Mouse (Mus musculus) adrenal gland (tissue): ENCODE measurements around the gene U2surp.

Source experiments
- intact Hi-C: fragments of 180-260 bp; cut with DNase I; formaldehyde crosslinking; loops from one replicate; pipeline ENCODE4 v1.15.1; 2025
- long read RNA-seq, 2 experiments: library from polyadenylated mRNA; unstranded; transcript quantifications; one replicate each; pipeline ENCODE4 v2.0.0; 2020; ENCODE audit warnings: borderline replicate concordance in 1 of 2; ENCODE audit not compliant: insufficient replicate concordance in 1 of 2

U2surp gene
- long read RNA-seq, experiment 1, full-length matches to known transcripts, result 7 of 67 reads
- long read RNA-seq, experiment 1, partial matches to known transcripts, result 53 of 67 reads
- long read RNA-seq, experiment 1, other reads (novel, unspliced or antisense), result 7 of 67 reads
- long read RNA-seq, experiment 2, partial matches to known transcripts, result 81 of 91 reads
- long read RNA-seq, experiment 2, other reads (novel, unspliced or antisense), result 7 of 91 reads

DNA sequence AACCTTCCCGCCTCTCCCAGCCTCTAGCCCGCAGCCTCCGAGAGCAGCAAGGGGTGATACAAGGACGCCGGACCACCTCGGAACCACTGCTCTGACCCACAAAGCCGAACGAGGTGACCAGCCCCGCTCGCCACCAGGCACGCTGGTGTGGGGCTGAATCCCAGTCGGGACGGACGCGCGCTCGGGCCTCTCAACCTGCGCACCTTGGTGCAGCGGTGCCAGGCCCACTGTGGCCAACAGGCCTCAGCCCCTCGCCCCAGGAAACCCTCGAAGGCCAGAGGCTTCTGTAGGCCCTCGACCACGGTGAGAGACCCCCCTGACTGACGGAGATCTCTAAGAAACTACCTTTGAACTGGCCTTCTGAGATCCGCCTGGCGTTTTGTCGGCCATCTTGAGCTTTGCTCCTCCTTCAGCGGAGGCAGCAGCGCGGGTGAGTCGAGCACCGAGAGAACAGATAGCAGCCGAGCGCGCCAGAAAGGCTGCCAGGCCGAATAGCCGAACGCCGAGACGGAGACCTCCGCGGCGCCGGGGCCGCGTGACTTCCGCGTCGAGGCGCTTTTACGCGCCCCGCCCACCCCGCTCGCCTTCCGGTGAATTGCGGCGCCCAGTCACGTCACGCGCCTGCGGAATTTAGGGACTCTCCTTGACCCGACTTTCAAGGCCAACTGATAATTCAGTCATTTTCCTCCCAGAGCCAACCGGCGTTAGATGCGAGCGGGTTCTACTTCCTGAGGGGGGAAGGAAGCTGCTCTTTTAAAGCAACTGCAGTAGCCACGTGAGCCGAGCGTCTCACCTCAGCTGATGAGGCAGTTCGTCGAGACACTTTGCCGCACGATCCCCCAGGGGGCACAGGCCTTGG is at the start of gene U2surp:
Gene U2surp (minus strand): TSS at position 525 of the 859 bp plus-strand sequence.
- intact Hi-C loops, result loop anchor here (5.0 kb wide), 1 partner anchor 346 kb away; the partner anchor contains the start of gene Atr

DNA sequence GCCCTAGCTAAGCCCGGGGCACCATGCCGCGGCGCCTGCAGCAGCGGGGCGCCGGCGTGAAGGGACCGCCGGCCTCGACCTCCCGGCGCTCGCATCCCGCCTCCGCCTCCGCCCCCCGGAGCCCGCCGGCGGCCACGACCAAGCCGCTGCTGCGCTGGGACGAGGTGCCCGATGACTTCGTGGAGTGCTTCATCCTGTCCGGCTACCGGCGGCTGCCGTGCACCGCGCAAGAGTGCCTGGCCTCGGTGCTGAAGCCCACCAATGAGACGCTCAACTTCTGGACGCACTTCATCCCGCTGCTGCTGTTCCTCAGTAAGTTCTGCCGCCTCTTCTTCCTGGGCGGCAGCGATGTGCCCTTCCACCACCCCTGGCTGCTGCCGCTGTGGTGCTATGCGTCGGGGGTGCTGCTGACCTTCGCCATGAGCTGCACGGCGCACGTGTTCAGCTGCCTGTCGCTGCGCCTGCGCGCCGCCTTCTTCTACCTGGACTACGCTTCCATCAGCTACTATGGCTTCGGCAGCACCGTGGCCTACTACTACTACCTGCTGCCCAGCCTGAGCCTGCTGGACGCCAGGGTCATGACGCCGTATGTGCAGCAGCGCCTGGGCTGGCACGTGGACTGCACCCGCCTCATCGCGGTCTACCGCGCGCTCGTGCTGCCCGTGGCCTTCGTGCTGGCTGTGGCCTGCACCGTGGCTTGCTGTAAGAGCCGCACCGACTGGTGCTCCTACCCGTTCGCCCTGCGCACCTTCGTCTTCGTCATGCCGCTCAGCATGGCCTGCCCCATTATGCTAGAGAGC is 48.3 kb upstream of the U2surp start:
- intact Hi-C loops, result no loop called here

DNA sequence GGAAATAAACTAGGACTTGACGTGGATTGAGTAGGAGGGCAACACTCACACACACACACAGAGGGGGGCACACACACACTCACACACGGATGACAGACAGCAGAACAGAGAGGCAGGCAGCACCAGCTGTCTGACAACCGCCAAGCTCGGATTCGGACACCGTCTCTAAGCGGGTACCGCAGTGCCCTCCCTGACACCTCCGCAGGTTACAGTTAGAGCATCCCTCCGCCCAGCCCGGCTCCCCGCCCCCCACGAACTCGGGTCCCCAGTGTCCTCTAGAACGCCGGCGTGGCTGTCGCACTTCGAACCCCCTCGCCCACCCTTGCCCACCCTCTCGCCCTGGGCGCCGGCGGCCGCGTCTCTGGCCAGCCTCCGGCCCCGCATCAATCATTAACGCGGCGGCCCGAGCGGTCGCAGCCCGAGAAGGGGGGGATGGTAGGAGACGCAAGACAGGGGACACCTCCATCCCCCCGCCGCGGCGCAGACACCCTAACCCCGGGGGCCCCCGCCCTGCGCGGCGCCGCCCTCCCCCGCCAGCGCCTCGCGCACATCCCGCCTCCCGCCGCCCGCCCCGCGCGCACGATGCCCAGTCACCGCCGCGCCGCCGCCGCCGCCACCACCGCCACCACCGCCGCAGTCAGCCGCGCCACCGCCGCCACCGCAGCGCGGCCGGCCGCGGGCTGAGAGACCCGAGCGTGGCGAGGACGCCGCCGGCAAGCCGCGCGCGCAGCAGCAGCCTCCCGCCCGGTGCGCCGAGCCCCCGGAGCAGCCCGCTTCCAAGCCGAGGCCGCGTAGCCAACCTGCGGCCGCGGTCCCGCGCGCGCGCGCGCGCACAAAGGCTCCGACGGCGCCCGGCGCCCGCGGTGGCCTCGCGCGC is 47.5 kb upstream of the U2surp start, which contains the start of gene Paqr9:
Gene Paqr9 (plus strand): TSS at position 599 of the 877 bp plus-strand sequence.
- intact Hi-C loops, result no loop called here

DNA sequence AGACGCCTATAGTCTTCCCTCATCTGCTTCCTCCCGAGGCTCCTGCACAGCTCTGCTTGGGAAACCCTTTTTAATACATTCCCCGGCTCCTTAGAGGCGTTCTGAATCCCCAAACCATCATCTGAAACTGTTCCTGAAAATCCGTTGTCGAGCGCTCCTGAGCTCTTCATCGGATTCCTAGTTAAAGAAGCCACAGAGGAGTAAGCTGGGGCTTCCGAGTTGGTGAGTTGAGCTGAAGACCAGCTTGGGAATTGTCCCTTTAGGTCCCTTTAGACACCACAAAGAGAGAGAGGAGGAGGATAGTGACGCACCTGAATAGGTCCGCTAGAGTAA is 46.9 kb upstream of the U2surp start:
- intact Hi-C loops, result no loop called here

DNA sequence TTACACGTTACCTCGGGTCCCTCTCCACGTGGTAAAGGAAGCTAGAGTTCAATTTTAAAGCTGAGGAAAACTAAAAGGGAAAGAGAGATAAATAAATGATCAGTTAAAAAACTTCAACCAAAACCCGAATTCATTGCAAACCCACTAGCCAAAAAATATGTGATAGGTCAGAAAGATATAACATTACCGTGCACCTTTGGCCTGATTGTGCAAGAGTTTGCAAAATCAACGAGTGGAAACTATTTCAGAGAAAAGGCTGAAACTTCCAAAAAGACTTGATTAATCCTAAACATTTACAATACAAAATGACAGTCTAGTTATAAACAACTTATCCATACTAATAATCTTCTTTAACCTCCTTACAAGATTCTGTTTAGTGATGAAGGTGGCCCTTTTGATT is 45.9 kb upstream of the U2surp start:
- intact Hi-C loops, result no loop called here

DNA sequence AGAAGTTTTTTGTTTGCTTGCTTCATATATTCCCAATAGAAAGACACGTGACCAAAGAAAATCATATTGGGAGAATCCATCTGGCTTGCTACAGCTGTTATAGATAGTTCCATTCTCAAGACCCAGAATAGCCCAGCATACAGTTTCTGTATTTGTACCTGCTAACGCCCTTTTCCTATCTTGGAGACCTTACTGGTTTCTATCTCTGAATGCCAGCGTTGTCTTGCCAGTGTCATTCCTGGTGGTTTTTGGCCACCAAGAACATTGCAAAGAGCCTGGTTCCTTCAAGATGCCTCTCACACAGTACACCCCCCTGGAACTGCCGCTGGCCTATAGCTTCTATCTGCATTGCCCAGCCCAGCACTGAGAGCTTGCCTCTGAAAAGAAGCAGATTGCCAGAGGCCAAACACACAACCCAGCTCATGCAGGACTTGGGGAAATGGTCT is 44.3 kb upstream of the U2surp start:
- intact Hi-C loops, result no loop called here

DNA sequence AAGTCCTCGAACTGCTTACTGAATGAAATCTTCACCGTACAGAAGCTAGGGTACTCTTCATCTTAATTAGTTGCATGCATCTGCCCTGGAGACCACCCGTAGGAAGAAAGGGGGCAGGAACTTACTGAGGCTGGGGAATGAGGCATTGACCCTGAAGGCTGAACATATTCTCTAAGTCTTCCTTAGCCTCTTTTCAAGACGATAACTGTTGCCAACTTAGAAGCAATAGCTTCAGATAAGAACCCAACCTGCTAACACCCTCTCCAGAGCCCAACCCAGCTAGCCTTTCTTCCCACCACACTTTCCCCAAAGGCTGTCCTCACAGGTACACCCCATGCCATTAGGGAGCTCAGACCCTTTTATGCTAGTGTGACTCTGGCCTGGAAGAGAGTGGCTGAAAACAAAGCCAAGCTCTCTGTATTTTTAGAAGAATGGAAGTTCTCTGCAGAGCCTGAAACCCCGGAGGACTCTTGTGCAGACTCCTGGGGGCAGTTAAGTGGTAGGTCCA is 43.5 kb upstream of the U2surp start:
- intact Hi-C loops, result no loop called here

DNA sequence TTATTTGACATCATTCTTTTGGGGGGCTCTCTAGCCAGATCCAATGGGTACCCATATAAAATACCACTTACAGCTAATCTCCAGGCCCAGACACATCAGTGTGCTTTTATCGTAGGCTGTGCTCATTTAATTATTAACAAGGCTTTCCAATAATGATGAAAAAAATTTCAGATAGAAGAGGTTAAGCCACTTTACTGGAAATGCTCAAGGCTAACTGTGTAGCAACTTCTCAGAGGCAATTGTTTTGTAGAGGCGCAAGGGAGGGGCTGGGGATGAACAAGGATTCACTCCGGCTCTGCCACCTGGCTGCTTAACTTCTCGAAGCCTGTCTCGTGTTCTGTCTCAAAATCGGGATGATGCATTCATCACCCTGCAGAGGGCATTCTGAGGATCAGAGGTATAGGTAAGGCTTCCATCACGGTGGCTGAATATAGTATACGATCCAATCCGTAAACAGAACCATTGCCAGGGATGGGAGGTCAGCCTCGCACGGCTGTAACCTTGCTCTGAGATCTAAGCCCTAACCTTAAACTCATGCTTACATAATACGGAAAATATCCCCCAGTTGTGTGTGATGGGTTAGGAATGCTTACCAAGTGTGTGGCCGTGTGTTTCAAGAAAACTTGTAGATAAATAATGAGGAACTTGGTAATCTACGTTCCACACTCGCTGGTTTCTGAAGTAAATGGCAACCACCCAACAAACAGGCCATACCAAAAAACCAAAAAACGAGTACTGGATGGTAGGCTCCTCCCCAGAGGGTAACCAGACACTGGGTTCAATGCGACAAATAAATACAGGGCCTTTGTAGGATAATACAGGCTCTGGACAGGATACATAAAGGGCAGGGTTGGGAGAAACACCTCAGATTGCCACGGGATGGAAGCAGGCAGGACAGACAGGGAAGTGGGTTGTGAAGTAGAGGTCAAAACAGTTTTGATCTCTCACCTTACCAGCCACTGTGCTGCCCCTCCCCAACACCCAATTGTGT is 42.7 kb upstream of the U2surp start:
- intact Hi-C loops, result no loop called here

DNA sequence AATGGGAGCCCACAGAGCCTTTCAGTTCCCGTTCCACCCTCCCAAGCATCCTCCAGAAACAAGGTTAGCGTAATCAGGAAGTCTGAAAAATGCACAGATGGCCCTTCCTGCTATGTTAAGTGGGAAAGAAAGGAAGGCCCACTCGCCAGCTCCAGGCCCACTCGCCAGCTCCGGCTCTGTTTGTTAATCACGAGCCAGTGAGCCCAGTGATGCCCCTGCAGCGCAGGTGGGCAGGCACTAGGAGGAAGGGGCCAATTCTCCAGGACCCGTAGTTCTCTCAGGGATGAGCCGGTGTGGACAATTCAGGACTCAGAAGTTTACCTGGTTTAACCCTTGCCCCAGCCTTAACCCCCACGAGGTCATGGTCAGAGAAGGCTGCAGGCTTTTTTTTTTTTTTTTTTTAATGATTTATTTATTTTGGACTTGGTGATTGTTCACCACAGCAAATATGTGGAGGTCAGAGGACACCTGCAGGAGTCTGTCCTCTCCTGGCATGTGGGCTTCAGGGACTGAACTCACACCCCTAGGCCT is 40.4 kb upstream of the U2surp start:
- intact Hi-C loops, result no loop called here

DNA sequence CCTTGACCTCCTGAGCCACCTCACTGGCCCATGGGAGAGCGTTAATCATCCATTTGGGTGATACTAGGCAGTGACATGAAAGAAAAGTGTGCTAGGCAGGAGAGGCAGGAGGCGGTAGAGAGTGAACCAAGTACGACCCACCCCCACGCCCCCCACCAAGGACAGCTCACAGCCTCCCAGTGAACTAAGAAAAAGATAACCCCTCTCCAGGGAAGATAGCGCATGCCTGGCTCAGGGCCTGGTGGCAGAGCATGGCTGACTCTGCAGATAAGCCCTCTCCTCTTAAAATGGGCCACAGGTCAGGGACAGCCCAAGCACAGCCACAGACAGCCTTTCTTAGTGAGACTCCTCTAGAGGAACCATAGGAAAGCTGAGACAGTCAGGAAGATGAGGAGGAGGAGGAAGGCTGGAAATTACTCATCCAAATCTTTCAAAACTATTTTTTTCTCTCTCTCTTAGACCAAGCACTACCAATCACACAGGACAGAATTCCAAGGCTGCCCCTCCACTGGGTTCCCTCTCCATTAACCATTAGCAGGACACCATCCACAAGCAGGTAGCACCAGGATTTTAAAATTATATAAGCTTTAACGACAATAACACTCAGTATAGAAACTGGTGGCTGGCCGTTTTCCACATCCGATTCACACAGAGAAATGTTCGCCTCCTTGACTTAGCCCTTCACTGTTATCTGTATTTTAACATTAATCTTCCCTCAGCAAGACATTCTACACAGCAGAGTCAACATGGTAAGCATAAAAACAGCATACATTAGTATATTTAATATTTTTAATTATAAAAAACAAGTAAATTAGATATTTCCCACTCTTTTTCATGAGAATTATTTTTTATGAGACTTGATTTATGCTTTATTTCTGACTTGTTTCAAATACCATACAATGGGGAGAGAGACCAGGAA is 39.3 kb upstream of the U2surp start:
- intact Hi-C loops, result no loop called here

DNA sequence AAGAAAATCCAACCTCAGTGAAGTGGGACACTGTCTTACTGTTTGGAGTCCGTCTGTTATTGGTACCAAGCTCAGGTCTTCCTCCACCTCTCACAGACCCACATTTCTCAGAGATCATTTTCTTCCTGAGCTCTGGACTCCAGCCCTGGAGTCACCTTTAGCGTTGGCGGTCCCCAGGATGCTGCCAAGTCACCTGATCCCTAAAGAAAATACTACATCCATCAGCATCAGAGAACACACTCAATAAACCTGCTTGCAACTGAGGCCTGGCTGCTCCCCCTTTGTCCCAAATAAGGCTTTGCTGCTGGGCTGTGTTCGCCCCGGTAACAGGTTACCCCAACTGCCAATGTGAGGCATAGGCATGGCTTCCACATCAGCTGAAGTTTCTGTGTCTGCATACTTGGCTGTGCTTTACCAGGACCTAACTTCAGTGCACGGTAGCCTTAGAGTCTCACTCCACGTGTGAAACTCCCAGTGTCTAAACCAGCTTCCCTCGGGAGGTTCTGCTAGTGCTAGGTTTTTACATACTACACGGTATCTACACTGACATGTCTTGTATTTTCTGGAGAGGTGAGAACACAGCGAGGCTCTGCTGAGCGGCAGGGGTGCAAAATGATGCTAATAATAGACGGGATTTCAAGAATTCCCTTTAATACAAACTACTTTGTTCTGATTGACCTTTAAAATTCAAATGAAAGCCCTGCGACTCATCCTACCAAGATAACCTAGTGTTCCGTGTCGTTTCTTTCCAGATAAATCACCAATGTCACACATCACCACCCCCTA is 38.0 kb upstream of the U2surp start:
- intact Hi-C loops, result loop anchor here (5.0 kb wide), 1 partner anchor 302 kb away; no protein-coding TSS in a partner anchor

DNA sequence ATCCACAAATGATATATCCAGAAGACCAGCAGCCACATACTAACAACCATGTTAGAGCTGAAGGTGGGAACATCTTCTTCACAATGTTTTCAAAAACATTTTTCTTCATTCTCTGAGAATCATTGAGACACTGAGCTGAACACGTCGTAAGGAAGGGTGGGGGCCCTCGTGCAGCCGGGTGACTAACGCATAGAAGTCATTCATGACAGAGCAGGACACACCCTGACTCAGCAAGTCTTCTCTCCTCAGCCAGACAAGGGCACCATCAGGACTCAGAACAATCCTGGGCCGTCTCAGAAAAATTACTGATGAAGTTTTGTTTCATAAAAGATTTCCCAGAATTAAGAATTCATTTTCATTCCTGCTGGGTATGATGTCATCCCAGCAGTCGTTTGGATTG is 34.9 kb upstream of the U2surp start:
- intact Hi-C loops, result loop anchor here (5.0 kb wide), 1 partner anchor 306 kb away; no protein-coding TSS in a partner anchor

DNA sequence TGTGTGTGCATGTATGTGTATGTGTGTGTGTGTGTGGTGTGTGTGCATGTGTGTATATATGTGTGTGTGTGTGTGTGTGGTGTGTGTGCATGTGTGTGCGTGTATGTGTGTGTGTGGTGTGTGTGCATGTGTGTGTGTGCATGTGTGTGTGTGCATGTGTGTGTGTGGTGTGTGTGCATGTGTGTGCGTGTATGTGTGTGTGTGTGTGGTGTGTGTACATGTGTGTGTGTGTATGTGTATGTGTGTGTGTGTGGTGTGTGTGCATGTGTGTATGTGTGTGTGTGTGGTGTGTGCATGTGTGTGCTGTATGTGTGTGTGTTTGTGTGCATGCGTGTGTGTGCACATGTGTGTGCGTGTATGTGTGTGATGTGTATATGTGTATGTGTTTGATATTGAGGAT is 32.8 kb upstream of the U2surp start:
- intact Hi-C loops, result loop anchor here (5.0 kb wide), 1 partner anchor 153 kb away; no protein-coding TSS in a partner anchor

DNA sequence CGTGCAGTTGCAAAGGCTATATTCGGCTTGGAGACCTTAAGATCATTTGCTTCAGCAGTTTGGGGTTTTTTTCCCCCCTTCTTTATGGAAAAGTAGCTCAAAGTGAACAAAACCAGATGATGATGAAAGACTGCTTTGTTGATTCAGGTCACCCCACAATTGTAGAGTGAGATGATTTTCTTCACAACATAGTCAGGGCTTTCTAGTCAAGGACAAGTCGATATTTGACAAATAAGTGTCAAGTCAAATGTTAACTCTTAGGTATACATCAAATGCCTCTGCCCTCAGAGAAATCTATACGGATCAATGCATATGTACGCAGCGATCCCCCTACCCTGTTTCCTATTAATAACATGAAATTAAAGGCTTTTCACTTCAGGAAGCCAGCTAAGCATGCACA is 30.7 kb upstream of the U2surp start:
- intact Hi-C loops, result loop anchor here (5.0 kb wide), 1 partner anchor 155 kb away; no protein-coding TSS in a partner anchor

DNA sequence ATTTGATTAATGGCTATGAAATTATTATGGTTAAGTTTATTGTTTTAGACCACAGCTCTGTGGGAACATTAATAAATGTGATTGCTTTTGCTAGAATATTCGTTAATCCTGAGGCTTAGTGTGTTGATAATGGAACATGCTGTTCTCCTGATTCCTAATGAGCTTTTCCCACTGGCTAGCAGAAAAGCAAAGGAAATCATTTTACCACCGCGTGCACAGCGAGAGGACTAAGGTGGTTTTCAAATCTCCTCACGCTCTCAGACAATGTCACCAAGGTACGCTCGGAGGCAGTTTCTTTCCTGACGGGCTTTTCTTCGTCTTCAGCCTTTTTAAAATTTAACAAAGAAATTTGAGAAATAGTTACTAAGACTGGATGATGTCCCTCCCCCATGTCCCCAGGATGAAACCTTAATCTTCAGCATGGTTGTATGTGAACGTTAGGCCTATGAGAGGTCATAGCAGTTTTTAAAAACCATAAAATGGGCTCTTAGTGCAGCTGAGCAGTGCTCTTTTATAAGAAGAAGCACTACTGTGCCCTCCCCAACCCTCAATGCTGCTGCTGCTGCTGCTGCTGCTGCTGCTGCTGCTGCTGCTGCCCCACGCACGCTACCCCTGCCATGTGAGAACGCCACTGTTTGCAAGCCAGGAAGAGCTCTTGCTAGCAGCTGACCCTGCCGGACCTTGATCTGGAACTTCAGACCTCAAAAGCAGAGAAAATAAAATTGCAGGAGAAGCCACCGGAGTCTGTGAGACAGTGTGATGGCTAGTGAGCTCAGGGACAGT is 30.0 kb upstream of the U2surp start:
- intact Hi-C loops, result loop anchor here (5.0 kb wide), 1 partner anchor 155 kb away; no protein-coding TSS in a partner anchor

DNA sequence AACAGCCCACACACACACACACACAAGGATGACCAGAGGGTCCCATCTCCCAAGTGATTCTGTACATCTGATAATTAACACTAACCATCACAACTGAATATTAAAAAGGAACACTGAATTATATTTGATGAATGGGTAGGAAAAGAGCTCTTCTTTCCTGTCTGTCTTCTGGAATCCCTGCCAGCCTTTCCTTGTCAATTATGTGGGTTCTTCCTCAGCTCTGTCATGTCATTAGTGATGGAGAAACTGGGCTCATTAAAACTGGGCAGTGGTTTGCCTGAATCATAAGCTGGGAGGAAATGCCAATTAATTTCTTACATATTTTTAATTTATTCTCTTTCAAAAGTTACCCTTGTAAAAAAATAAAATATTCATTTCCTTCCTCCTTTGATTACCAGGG is 29.4 kb upstream of the U2surp start:
- intact Hi-C loops, result loop anchor here (5.0 kb wide), 1 partner anchor 156 kb away; no protein-coding TSS in a partner anchor
